Mouse (Mus musculus) thymus, adult 18-20 months (tissue): ENCODE data around the gene Amy2a1.
"Not testable (repeated sequence)": the region's sequence is repeated elsewhere in the genome, so short reads cannot be mapped to it uniquely, and the experiment has no call there.

Source experiments
- DNase-seq, 2 experiments: peaks; one replicate each; pipeline ENCODE4 v3.0.0; 2022; ENCODE audit warnings: mixed read lengths in 2 of 2

Amy2a1 gene

DNA sequence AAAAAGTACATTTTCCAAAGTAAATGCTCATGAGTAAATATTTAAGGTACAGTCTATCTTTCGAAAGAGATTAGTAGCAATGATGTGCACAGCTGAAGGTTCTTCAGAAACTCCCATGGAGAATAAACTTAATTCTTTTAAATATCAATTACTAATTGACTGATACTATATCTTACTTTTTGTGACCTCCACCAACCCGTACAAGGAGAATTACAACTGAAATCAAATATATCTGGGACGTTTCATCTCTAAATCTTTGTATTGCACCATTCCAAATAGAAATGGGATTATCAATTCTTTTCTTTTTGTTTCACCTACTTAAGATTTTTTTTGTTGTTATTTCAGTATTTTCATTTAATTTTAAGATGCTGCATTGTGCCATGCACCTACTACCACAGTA lies at the start of gene Amy2a1:
Amy2a1 (minus strand) TSS at position 101 of the 400 bp plus-strand sequence.
- DNase-seq: not testable (repeated sequence)

DNA sequence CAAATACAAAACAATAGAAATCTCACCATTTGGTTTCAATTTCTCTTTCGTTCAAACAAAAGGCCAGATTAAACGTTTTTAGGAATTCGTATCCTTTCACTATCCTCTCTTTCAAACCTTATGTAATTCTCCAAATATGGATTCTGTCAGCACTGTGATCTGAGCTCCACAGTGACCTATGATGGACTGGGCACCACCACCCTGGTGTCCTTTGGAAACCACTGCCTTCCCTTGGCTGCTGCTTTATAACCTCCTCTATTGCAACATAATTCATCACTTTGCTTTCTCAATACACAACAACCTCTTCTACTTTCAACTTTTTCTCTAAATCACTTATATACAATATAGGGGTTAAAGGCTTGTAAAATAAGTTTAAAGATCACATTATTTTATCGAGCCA lies 42.4 kb upstream of the Amy2a1 start:
- DNase-seq: no peak

DNA sequence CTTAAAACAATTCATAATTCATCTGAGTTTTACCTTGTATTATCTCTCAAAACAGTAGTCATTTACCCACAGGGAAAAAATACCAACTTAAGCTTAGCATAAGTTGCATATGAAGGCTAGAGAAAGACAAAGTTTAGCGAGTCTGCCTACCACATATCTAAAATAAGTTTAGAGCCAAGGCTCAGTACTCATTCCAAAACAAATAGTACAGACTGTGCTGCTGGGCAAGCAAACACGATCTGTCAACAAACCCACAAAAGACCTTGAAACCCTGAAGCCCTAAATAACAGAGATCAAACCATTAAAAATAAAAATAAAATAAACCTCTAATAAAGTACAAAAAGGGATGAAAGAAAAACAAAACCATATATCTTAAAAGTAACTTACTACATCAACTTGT lies 41.9 kb upstream of the Amy2a1 start:
- no peak for DNase-seq

DNA sequence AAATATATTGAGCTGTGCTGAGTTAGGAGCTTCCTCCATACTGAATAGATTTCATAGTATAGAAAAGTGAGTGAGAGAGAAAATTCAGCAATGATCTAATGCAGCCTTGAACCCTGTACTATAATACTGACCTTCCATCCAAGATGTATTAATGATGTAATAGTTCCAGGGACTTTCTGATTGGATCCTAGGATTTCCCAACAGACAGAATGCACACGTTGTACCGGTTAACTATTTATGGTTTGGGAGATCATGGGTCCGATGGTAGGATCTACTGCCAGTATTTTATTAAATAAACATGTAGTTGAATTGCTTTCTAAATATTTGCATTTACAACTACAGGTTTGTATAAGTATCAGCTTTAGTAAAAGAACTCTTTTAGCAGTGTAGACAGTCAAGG lies 39.9 kb upstream of the Amy2a1 start:
- no peak for DNase-seq

DNA sequence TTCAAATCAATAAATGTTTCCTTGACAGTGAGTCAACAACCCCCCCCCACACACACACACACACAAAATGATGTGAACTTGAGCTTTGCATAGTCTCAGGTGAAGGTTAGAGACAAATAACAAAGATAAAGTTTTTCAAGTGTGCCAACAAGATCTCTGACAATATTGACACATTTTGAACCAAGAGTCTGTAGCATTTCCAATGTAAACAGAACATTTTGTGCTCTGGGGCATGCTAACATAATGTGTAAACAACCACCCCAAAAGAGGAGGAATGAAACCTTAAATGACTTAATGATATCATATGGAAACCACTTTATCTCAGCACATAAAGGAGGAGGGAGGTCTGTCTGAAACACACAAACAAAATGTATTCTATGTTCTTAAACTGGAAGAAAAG lies 7.5 kb upstream of the Amy2a1 start:
- DNase-seq: no peak
